Mouse (Mus musculus): ENCODE data around the gene Camk1.

GRCm38 (mm10) chr6:113353696-113354095 lies 9.9 kb upstream of the Camk1 start:
- TF ChIP-seq CTCF (IDR thresholded peaks at IDR 0.05; ENCODE audit: low read depth, low read length) (no peak), POLR2A (IDR thresholded peaks at IDR 0.05; ENCODE audit: extremely low read depth, insufficient read depth, low read length) (no peak)

Data from liver, adult 2 months (tissue).